Mouse (Mus musculus): ENCODE measurements around the gene Gtf2ird2. TPM values are rescaled to one million over a fixed set of nuclear protein-coding genes. Genes with fewer than 3 reads are reported as not detected.

The Gtf2ird2 gene
- polyA plus RNA-seq, 1 experiment from 2014 or later: 9.1 TPM

Other genes with a start within 250 kb of the Gtf2ird2 start
- gene Castor2, start 84.3 kb upstream of the Gtf2ird2 start, polyA plus RNA-seq (2015; fragmentation: Nextera tagmentation; extraction: Ambion mirVana): 10.2 and 12.8 TPM in 2 replicates
- gene Rcc1l, start 7.2 kb upstream of the Gtf2ird2 start, polyA plus RNA-seq (2015; fragmentation: Nextera tagmentation; extraction: Ambion mirVana): 34.6 and 37.2 TPM in 2 replicates
- 3.6 and 3.7 TPM in 2 replicates for gene Ncf1, start 45.6 kb downstream of the Gtf2ird2 start, polyA plus RNA-seq (2015; fragmentation: Nextera tagmentation; extraction: Ambion mirVana)
- 196 and 197 TPM in 2 replicates for gene Gtf2i, start 130.7 kb downstream of the Gtf2ird2 start, polyA plus RNA-seq (2015; fragmentation: Nextera tagmentation; extraction: Ambion mirVana)

Data from kidney, embryonic 15.5 days (tissue).